Mouse (Mus musculus): ENCODE measurements around the gene Dld.

Dld gene

GRCm38 (mm10) chr12:31366428-31366827, 15.2 kb upstream of the Dld start:
- no peaks in the 10 kb centered on the region for H3K36me3 ChIP-seq (ENCODE audit: insufficient read depth, low read length)
- TF ChIP-seq CTCF (conservative IDR thresholded peaks at IDR 0.05; ENCODE audit: low read length) (no peak), POU5F1 (IDR thresholded peaks at IDR 0.05; ENCODE audit: borderline replicate concordance, low read length) (no peak), NANOG (IDR thresholded peaks at IDR 0.05; ENCODE audit: borderline replicate concordance, low read length) (no peak)
- no peak overlapping the region for H3K4me3 ChIP-seq (replicated peaks; ENCODE audit: low read length)

GRCm38 (mm10) chr12:31350191-31350943, 886 bp downstream of the Dld start:
- peaks cover 39% of the 10 kb centered on the region for H3K9me3 ChIP-seq (ENCODE audit: low read length)
- H3K27me3 ChIP-seq (ENCODE audit: insufficient read depth, low read length) = no peaks in the 10 kb centered on the region

More at GRCm38 (mm10) chr12:31366428-31366827, 15.2 kb upstream of the Dld start:
- peaks cover 54% of the 10 kb centered on the region for H3K9me3 ChIP-seq (ENCODE audit: low read length)
- H3K27me3 ChIP-seq (ENCODE audit: insufficient read depth, low read length) = no peaks in the 10 kb centered on the region
- no peaks in the 10 kb centered on the region for H3K4me1 ChIP-seq (replicated peaks; ENCODE audit: low read depth, low read length)

GRCm38 (mm10) chr12:31333261-31333660, 18.0 kb downstream of the Dld start:
- H3K27me3 ChIP-seq (ENCODE audit: insufficient read depth, low read length) = no peaks in the 10 kb centered on the region
- TF ChIP-seq NANOG (IDR thresholded peaks at IDR 0.05; ENCODE audit: borderline replicate concordance, low read length) (no peak), POU5F1 (IDR thresholded peaks at IDR 0.05; ENCODE audit: borderline replicate concordance, low read length) (no peak), CTCF (conservative IDR thresholded peaks at IDR 0.05; ENCODE audit: low read length) (no peak)

More at GRCm38 (mm10) chr12:31350191-31350943, 886 bp downstream of the Dld start:
- Histone ChIP-seq H3K4me1 (replicated peaks; ENCODE audit: low read depth, low read length) (peaks cover 7% of the 10 kb centered on the region), H3K4me3 (replicated peaks; ENCODE audit: low read length) (peak overlapping the region; percentile 92), H3K36me3 (ENCODE audit: insufficient read depth, low read length) (peaks cover 17% of the 10 kb centered on the region)
- TF ChIP-seq NANOG (IDR thresholded peaks at IDR 0.05; ENCODE audit: borderline replicate concordance, low read length) (no peak), CTCF (conservative IDR thresholded peaks at IDR 0.05; ENCODE audit: low read length) (no peak), POU5F1 (IDR thresholded peaks at IDR 0.05; ENCODE audit: borderline replicate concordance, low read length) (no peak)

GRCm38 (mm10) chr12:31327139-31327538, 24.1 kb downstream of the Dld start:
- peaks cover 89% of the 10 kb centered on the region for H3K36me3 ChIP-seq (ENCODE audit: insufficient read depth, low read length)
- TF ChIP-seq NANOG (IDR thresholded peaks at IDR 0.05; ENCODE audit: borderline replicate concordance, low read length) (no peak), POU5F1 (IDR thresholded peaks at IDR 0.05; ENCODE audit: borderline replicate concordance, low read length) (no peak), CTCF (conservative IDR thresholded peaks at IDR 0.05; ENCODE audit: low read length) (no peak)
- H3K27me3 ChIP-seq (ENCODE audit: insufficient read depth, low read length) = no peaks in the 10 kb centered on the region
- H3K4me3 ChIP-seq (replicated peaks; ENCODE audit: low read length) = no peak overlapping the region
- H3K9me3 ChIP-seq (ENCODE audit: low read length) = no peaks in the 10 kb centered on the region
- H3K4me1 ChIP-seq (replicated peaks; ENCODE audit: low read depth, low read length) = no peaks in the 10 kb centered on the region

More at GRCm38 (mm10) chr12:31333261-31333660, 18.0 kb downstream of the Dld start:
- Histone ChIP-seq H3K4me3 (replicated peaks; ENCODE audit: low read length) (no peak overlapping the region), H3K9me3 (ENCODE audit: low read length) (no peaks in the 10 kb centered on the region), H3K4me1 (replicated peaks; ENCODE audit: low read depth, low read length) (no peaks in the 10 kb centered on the region), H3K36me3 (ENCODE audit: insufficient read depth, low read length) (peaks cover 78% of the 10 kb centered on the region)

GRCm38 (mm10) chr12:31323136-31323695, 28.0 kb downstream of the Dld start:
- Histone ChIP-seq H3K9me3 (ENCODE audit: low read length) (no peaks in the 10 kb centered on the region), H3K4me1 (replicated peaks; ENCODE audit: low read depth, low read length) (no peaks in the 10 kb centered on the region), H3K4me3 (replicated peaks; ENCODE audit: low read length) (no peak overlapping the region), H3K36me3 (ENCODE audit: insufficient read depth, low read length) (peaks cover 98% of the 10 kb centered on the region), H3K27me3 (ENCODE audit: insufficient read depth, low read length) (no peaks in the 10 kb centered on the region)
- TF ChIP-seq POU5F1 (IDR thresholded peaks at IDR 0.05; ENCODE audit: borderline replicate concordance, low read length) (no peak), CTCF (conservative IDR thresholded peaks at IDR 0.05; ENCODE audit: low read length) (no peak), NANOG (IDR thresholded peaks at IDR 0.05; ENCODE audit: borderline replicate concordance, low read length) (no peak)

GRCm38 (mm10) chr12:31321532-31321931, 29.7 kb downstream of the Dld start:
- H3K27me3 ChIP-seq (ENCODE audit: insufficient read depth, low read length) = no peaks in the 10 kb centered on the region
- H3K4me1 ChIP-seq (replicated peaks; ENCODE audit: low read depth, low read length) = no peaks in the 10 kb centered on the region
- no peaks in the 10 kb centered on the region for H3K9me3 ChIP-seq (ENCODE audit: low read length)
- no peak overlapping the region for H3K4me3 ChIP-seq (replicated peaks; ENCODE audit: low read length)
- peaks cover 98% of the 10 kb centered on the region for H3K36me3 ChIP-seq (ENCODE audit: insufficient read depth, low read length)
- no peak for TF ChIP-seq NANOG (IDR thresholded peaks at IDR 0.05; ENCODE audit: borderline replicate concordance, low read length)
- no peak for TF ChIP-seq CTCF (conservative IDR thresholded peaks at IDR 0.05; ENCODE audit: low read length)
- no peak for TF ChIP-seq POU5F1 (IDR thresholded peaks at IDR 0.05; ENCODE audit: borderline replicate concordance, low read length)

GRCm38 (mm10) chr12:31320817-31321216, 30.4 kb downstream of the Dld start:
- H3K4me1 ChIP-seq (replicated peaks; ENCODE audit: low read depth, low read length) = no peaks in the 10 kb centered on the region
- H3K36me3 ChIP-seq (ENCODE audit: insufficient read depth, low read length) = peaks cover 98% of the 10 kb centered on the region
- no peak overlapping the region for H3K4me3 ChIP-seq (replicated peaks; ENCODE audit: low read length)
- H3K27me3 ChIP-seq (ENCODE audit: insufficient read depth, low read length) = no peaks in the 10 kb centered on the region
- no peak for TF ChIP-seq CTCF (conservative IDR thresholded peaks at IDR 0.05; ENCODE audit: low read length)
- no peaks in the 10 kb centered on the region for H3K9me3 ChIP-seq (ENCODE audit: low read length)

GRCm38 (mm10) chr12:31318409-31318963, 32.8 kb downstream of the Dld start:
- H3K36me3 ChIP-seq (ENCODE audit: insufficient read depth, low read length) = peaks cover 99% of the 10 kb centered on the region
- no peaks in the 10 kb centered on the region for H3K4me1 ChIP-seq (replicated peaks; ENCODE audit: low read depth, low read length)
- H3K9me3 ChIP-seq (ENCODE audit: low read length) = no peaks in the 10 kb centered on the region
- H3K4me3 ChIP-seq (replicated peaks; ENCODE audit: low read length) = no peak overlapping the region
- no peaks in the 10 kb centered on the region for H3K27me3 ChIP-seq (ENCODE audit: insufficient read depth, low read length)
- TF ChIP-seq NANOG (IDR thresholded peaks at IDR 0.05; ENCODE audit: borderline replicate concordance, low read length) (no peak), POU5F1 (IDR thresholded peaks at IDR 0.05; ENCODE audit: borderline replicate concordance, low read length) (no peak), CTCF (conservative IDR thresholded peaks at IDR 0.05; ENCODE audit: low read length) (no peak)
